Mouse (Mus musculus): Measurements from ENCODE around the gene Cfap52. TPM values are rescaled to one million over a fixed set of nuclear protein-coding genes. Genes with fewer than 3 reads are reported as not detected.
A peak's percentile ranks its signal among the peaks of the same experiment; 100 is the strongest.

Gene Cfap52
- total RNA-seq (2021): not detected

DNA sequence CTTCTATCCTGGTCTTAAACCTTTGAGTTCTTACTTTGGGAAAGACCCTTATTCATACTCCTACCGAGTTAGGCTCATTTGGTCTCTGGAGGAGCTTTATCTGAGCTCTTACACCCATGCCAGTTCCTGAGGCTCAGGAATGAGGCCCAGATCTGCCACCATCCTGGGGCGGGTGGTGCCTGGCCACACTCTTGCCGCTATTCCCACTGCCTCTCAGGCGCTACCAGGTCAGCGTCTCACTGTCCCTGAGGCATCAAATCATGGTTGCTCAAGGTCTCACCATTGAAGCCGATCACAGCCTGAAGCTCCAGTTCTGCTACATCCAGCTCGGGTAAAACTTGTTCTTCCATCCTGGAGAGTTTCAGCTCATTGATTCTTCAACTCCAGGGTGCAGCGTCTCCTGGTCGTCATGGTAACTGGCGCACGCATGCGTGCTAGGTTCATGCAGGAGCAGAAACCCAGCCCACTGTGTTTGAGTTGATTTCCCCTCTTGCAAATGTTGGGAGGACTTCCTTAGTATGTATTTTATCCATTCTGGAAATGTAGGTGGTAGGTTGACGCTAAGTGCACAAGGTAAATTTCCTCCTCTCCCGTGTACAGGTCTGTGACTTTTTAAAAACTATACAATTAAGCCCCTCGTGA is at the start of gene Cfap52:
Gene Cfap52, minus strand, starts transcription at position 410 of the 642 bp plus-strand sequence.
- peak; percentile 82 to 91 for DNase-seq
- intact Hi-C loops (cut with DNase I): loop anchor here (2.0 kb wide), 1 partner anchor 69 kb away; no protein-coding TSS in a partner anchor

DNA sequence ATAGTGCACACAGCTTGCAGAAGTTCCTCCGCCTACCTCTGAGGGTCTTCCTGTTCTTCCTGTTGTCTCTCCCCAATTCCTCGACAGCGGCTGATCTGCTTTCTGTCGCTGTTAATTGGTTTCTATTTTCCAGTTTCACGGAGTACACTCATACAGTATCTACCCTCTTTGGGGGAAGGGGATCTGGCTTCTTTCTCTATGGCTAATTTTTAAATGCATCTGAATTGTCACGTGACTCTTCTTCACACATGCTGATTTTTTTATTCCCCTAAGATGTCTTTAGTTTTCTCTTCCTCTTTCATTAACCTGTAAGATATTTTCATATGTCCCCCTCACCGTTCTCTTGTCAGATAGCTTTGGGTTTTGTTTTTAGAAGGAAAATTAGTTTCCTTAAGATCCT is 46.8 kb upstream of the Cfap52 start:
- intact Hi-C loops (cut with DNase I): no loop called here
- no peak for DNase-seq

DNA sequence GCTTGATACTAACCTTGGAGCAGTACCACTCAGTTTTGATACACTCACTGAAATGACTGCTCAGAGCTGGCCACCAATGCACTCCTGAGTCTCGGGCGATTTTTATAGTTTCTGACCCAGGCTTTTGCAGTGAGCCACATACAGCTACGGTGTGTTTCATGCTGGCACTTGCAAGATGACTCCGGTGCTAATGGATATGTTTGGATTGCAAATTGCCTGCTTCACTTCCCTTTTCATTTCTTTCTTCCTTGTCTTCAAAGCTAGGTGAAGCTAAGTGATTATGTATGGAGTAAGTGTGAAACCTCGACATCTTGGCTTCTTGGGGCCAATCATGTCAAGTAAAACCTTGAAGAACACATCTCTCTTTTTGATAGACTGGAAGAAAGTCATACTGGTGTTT is 43.9 kb upstream of the Cfap52 start:
- DNase-seq: no peak
- intact Hi-C loops (cut with DNase I): no loop called here

DNA sequence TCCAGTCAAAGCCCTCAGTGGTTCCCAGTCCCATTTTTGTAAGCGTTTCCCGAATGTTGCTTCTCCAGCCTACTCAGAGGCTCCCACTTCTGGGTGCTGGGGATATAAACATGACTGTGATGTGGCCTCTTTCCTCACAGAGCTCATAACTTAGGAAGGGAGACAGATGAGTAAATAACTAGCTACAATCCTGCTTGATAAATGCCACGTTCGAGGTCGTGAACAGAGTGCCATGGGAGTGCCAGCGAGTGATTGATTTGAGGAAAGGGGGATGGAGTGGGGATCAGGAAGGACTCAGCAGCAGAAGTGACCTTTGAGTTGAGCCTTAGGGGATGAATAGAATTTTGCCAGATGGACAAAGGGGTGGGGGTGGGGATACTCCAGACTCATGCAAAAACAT is 42.2 kb upstream of the Cfap52 start:
- DNase-seq: no peak
- intact Hi-C loops (cut with DNase I): no loop called here

DNA sequence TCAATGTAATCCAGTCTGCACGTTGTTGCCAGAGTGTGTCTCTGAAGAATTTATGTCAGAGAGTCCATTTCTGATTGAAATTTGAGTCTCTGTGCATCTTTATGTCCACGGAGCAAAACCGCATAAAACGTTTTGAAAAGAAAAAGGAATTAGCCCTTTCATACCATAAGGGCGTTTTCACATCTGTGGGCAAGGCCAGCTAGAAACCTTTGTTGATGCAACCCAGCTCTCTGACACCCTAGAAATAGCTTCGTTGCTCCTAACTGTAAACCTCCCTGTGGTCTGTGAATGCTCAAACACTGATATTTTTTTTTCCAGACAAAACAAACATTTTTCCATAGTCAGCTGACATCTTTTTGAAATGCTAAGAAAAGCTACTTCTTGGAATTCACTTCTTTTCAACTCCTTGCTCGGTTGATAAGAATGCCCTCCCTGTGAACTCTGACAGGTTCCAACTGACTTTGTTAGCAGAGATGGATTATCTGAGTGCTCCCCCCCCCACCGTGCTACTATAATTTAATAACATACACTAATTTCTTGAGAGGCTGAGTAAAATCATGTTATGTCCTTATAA is 40.9 kb upstream of the Cfap52 start:
- intact Hi-C loops (cut with DNase I): no loop called here
- no peak for DNase-seq

DNA sequence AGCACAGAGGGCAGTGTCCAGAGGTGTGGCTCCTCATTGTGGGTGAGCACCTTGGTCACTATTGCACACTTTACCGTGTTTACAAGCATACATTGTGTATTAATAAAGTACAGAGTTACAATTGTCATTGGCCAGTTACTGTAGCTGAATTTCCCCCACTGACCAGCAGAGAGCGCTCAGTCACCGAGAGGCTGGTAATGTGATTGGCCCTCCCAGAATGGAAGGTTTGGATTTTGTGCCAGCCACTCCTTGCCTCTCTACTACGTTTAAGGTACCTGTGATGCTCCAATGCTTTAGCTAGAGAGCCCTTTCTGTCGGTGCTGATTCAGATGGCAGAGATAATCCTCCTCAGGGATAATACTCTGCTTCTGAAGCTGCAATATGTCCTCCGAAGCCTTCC is 38.7 kb upstream of the Cfap52 start:
- peak; percentile 78 to 86 for DNase-seq
- intact Hi-C loops (cut with DNase I): loop anchor here (5.0 kb wide), 1 partner anchor 208 kb away; no protein-coding TSS in a partner anchor

DNA sequence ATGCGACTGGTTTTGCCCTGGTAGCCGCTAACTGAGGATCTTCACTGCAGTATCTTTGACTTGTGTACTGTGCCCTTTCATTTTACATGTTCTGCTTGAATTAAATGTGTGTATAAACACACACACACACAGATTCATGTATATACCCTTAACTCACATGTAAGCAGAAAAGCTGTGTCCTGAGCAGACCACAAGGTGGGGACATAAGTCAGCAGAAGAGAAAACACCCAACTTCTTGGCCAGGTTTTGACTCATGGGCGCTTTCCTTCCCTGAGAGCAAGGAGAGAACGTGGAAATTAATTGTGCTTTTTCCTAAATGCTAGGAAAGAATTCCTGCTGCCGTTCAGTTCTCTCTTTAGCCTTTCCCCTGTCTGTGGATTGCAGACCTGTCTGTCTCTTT is 34.2 kb upstream of the Cfap52 start:
- intact Hi-C loops (cut with DNase I): loop anchor here (5.0 kb wide), 1 partner anchor 213 kb away; no protein-coding TSS in a partner anchor
- no peak for DNase-seq

DNA sequence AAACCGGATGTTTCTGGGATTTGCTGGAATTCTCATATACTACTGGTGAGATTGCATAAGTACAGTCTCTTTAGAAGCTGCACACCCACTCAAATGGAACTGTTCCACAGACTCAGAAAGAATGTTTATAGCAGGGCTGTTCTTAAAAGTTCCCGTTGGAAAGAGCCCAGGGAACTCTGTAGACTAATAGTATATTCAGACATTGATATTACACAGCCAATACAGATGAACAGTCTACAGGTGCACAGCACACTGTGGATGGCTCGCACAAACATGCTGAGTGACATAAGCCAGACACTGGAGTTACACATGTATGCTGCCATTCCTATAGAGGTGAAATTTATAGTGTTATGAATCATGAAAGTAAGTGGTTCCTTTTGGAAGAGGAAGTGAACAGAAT is 33.5 kb upstream of the Cfap52 start:
- DNase-seq: no peak
- intact Hi-C loops (cut with DNase I): no loop called here

DNA sequence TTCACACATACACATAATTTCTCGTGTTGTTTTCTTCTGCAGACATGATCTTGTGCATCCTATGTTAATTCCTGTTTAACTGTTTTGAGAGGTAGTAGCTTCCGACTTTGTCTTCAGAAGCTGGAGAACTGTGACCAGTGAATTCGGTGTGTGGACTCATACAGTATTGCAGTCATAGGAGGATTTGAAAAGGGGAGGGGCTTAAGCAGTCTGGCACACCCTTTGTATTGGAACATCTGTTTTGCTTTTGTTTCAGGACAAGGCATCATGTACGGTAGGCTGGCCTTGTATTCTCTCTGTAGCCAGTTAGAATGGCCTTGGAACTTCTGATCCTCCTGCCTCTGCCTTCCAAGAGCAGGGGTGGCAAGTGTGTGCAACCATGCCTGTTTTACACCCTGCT is 30.5 kb upstream of the Cfap52 start:
- intact Hi-C loops (cut with DNase I): no loop called here
- no peak for DNase-seq

DNA sequence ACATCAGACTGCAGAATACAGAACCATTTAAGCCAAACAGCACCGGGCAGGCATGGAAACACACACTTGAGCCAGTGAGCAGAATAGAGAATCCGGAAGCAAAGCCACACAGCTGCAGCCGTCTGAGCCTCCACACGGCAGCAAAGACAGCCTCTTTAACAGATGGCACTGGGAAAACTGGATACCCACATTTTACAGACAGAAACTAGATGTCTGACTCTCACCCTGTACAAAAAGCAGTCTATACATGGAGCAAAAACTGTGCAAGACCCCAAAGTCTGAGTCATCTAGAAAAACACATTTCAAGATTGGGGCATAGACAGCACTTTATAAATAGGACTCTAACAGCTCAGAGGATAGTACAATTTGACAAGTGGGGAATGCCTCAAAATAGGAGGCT is 25.8 kb upstream of the Cfap52 start:
- intact Hi-C loops (cut with DNase I): no loop called here
- DNase-seq: no peak

DNA sequence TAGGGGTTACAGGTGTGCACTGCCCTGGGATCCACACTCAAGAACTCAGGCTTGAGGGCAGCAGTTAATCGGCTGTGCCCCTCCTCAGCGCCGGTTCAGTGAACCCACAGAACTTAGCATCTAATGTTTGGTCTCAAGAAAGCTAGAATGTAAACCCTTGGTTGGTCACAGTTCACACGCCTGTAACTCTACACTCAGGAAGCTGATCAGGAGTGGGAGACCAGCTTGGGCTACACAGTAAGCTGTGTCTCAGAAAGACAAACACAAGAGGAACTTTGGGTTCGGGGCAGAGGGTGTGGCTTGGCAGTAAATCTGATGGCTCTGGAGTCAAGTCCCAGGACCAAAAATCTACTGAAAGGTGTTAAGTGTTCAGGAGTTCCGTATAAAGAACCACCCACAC is 18.1 kb upstream of the Cfap52 start:
- no peak for DNase-seq
- intact Hi-C loops (cut with DNase I): no loop called here

DNA sequence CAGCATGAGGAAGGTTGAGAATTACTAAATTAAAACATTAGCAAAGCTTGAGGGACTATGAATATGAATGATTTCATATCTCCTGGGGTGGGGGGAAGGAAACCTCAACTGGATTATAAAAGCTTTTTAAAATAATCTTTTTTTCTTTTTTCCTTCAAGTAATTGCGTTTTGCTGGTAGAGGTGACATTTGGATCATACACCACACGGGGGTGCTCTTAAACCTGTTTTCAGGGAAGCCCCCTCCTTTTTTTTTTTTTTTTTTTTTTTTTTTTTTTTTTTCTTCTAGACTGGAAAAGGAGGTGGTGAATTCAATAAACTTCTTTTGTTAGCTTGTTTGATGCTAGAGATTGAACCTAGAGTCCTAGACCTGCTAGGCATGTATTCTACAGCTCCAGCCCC is 9.8 kb upstream of the Cfap52 start:
- intact Hi-C loops (cut with DNase I): no loop called here
- peak in 1 of 2 experiments; percentile 49 for DNase-seq

DNA sequence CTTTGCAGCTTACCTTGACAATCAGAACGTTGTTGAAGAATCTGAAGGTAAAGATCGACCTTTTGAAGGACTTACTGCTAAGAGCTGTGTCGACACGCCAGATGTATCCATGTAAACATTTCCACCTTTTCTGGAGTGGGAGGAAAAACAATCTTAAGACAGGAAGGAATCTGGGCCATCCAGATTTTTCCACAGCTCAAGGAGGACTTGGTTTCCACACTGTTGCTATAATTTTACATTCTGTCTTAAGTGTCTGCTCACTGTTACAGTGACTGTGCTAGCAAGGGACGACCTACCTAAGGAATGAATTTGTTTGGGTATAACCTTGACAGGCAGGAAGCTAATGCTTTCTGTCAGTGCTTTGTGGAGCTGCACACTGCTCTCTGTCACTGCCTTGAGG is 7.8 kb upstream of the Cfap52 start:
- no peak for DNase-seq
- intact Hi-C loops (cut with DNase I): no loop called here

DNA sequence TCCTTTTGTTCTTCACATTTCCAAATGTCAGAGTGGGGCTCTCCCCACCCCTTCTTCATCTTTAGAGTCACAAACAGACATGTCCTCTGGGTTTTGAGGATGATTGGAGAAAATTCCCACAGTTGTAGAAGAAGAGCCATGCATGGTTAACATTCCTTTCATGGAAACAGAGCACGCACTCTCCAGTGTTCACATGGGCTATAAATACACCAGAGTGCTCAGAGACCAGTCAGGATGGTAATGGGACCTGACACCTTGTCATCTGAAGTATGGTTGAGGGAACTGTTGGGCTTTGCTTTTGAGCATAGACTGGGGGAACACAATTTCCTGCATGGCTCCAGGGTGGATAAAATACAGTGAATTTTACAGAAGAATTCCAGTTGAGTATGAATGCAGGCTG is 7.2 kb upstream of the Cfap52 start:
- intact Hi-C loops (cut with DNase I): no loop called here
- DNase-seq: peak; percentile 15 to 25

DNA sequence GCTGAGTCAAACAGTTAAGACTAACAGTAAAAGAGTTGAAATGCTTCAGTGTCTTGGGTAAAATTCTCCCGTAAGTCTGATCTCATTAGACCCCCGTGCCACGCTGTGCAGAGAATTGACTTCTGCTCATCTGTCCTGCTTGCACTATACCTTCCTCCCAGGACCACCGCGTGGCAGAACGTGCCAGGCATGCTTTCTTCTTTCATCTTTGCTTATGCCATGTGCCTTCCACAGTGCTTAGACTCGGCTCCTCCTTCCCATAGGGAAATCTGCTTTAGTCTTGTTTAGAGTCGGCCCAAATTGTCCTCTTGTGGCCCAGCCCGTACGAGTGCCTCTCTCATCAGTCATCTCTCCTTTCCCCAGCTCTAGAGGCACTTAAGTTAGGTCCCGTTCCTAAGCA is 2.4 kb upstream of the Cfap52 start:
- intact Hi-C loops (cut with DNase I): no loop called here
- DNase-seq: no peak

DNA sequence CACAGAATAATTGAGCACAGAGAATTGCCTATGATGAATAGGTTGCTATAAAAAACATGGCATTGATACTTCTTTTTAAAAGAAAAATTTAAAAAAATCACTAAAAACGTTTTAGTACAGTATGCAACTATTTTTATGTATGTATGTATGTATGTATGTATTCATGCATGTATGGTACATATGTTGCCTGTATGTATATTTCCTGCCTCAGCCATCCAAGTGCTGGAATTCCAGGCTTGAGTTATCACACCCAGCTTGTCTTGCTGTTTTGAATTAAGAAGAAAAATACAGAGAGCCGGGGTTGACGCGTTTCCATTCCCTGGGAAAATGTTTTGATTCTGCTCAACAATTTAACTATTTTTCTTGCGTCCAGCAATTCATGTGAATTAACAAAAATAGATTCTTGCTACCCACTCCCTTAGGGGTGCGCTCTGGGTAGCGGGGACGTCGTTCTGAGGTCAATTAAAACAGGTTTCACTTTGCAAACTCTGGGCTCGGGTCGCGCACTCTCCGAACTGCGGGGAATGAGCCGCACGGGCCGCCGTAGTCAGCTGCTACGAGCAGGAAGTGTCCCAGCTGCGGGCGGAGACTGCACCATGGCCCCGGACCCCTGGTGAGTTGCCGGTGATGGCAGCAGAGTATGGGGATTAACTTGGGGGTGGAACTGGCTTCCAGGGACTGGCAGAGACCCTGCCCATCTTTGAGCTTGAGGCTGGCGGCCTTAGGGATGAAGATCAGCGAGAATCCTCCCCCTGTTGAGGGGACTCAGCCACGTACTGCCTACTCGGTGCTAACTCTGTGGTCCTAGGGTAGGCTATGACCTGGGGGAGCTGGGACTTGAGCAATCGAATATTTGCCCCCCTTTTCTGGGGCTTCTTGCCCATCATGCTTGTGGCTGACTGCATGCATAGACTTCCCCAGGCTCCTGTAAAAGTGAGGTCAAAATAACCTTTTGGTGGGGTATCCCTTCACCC is 741 bp upstream of the Cfap52 start, which contains the start of gene Stx8:
Gene Stx8, plus strand, starts transcription at position 289 of the 974 bp plus-strand sequence.
- intact Hi-C loops (cut with DNase I): loop anchor here (2.0 kb wide), 1 partner anchor 69 kb away; no protein-coding TSS in a partner anchor
- DNase-seq: peak; percentile 95 to 97

DNA sequence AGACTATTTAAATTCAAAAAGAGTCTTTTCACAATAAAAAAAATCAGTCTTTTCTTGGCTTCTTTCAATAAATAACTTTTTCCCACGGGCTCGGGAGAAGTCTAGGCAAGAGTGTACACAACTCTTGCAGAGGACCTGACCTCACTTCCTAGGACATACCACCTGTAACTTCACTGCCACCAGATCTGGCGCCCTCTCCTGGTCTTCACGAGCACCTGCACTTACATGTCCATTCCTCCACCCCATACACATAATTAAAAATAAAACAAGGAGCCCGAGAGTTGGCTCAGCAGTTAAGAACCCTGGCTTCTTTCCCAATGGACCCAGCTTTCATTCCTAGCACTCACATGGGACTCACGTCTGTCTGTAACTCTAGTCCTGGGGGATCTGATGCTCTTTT is 1.3 kb downstream of the Cfap52 start:
- no peak for DNase-seq
- intact Hi-C loops (cut with DNase I): loop anchor here (2.0 kb wide), 1 partner anchor 67 kb away; no protein-coding TSS in a partner anchor

DNA sequence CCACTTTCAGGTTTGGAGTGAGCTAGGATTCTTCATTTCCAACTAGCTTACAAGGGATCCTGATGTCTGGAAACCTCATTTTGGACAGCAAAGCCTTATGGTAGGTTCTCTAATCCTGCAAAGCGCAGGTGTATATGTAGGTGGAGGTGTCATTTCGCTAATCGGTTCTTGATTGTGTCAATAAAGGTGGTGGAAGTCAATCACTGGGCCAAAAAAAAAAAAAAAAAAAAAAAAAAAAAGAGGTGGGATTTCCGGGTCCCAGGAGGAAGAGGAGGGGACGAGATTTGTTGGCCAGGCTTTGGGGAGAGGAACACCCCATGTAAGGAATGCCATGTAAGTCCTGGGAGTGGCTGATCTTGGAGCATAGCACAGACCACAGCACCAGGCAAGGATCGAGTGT is 11.0 kb downstream of the Cfap52 start:
- no peak for DNase-seq

DNA sequence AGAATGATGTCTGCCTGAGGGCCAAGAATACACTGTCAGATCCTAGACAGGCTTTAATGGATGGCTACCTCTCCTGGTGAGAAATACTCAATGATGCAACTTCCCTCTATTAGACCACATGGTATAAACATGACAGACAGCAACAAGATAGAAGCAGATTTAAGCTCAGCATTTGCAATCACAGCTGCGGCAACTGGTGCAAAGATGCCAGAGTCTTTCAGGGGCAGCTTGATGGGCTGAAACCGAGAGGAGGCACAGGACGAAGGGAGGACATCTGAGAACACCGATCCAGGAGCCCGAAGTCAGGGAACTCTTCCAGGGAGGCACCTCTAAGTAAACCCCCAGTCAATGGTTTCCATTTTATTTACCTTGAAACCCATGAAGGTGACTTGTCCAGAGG is 11.8 kb downstream of the Cfap52 start:
- intact Hi-C loops (cut with DNase I): no loop called here

More for the DNA sequence above, 11.0 kb downstream of the Cfap52 start:
- intact Hi-C loops (cut with DNase I): no loop called here

DNA sequence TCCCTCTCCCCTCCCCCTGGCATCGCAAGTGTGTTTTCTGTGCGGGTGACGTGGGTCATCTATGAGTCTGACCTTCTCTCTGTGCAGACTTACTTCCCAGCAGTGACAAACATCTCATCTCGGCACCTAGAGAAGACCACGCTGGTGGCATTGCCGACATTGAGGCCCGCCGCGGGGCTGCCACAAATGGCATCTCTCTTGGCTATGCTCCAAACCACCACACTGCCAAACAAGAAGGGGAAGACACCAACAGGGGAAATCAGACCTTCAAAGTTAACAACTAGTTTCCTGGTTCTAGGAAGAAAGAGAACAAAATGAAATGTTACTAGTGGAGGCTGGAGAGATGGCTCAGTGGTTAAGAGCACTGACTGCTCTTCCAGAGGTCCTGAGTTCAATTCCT is 16.0 kb downstream of the Cfap52 start:
- DNase-seq: no peak
- intact Hi-C loops (cut with DNase I): no loop called here

More for the DNA sequence above, 11.8 kb downstream of the Cfap52 start:
- DNase-seq: no peak

DNA sequence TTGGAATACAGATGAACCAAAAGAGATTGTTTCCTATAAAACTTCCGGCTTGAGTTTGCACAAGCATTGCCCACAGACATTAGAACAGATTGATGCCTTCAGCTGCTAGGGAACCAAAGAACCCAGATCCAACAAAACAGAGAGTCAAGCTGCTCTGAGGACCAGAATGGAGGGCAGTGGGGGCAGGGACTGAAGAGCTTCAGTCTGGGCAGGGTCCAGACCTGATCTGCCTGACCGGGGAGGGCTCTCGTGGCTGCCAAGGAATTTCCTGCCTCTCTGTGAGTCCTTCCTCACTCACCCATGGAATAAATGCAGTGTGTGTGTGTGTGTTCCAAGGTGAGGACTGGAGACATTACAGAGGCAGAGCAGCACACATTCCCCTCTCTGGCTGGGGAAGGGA is 17.2 kb downstream of the Cfap52 start:
- no peak for DNase-seq
- intact Hi-C loops (cut with DNase I): no loop called here
